Mouse (Mus musculus) liver, adult 2 months (tissue): ENCODE results near the gene Polr3c. TPM values are rescaled to one million over a fixed set of nuclear protein-coding genes. Genes with fewer than 3 reads are reported as not detected.

Experiments used
- DNase-seq: peaks from one replicate; pipeline ENCODE4 v3.0.0-alpha.2; 2011; ENCODE audit warnings: low read depth, low spot score; ENCODE audit errors: extremely low read depth
- H3K27ac ChIP-seq: fragments of 200-500 bp; replicated peaks from 2 replicates; pipeline ENCODE4 v1.5.1; 2012; ENCODE audit warnings: low read depth, mild to moderate bottlenecking, control low read depth, inconsistent platforms, low read length; ENCODE audit not compliant: insufficient read depth
- H3K27me3 ChIP-seq: fragments of 200-500 bp; 2 replicates; pipeline ENCODE4 v1.6.1; 2012; ENCODE audit warnings: mild to moderate bottlenecking, moderate library complexity, low read length, inconsistent platforms; ENCODE audit not compliant: control insufficient read depth, insufficient read depth
- H3K36me3 ChIP-seq: fragments of 200-500 bp; 2 replicates; pipeline ENCODE4 v1.6.1; 2012; ENCODE audit warnings: low read length, inconsistent platforms; ENCODE audit not compliant: control insufficient read depth, insufficient read depth
- H3K4me1 ChIP-seq: fragments of 200-500 bp; 2 replicates; pipeline ENCODE4 v1.6.1; 2011; ENCODE audit warnings: low read length; ENCODE audit not compliant: control insufficient read depth, insufficient read depth
- H3K4me3 ChIP-seq: fragments of 200-500 bp; 2 replicates; pipeline ENCODE4 v1.5.1; 2011; ENCODE audit warnings: low read depth, mild to moderate bottlenecking, control low read depth, low read length, moderate library complexity; ENCODE audit not compliant: insufficient read depth
- H3K79me2 ChIP-seq: fragments of 200-500 bp; 2 replicates; pipeline ENCODE4 v1.6.1; 2012; ENCODE audit warnings: inconsistent platforms, mild to moderate bottlenecking, low read length, moderate library complexity; ENCODE audit not compliant: control insufficient read depth, insufficient read depth
- H3K9ac ChIP-seq: fragments of 200-500 bp; 2 replicates; pipeline ENCODE4 v1.6.1; 2012; ENCODE audit warnings: low read depth, mild to moderate bottlenecking, control low read depth, inconsistent platforms, low read length
- CTCF ChIP-seq: fragments of 200-500 bp; IDR thresholded peaks from 2 replicates; pipeline ENCODE4 v1.5.1; 2011; ENCODE audit warnings: low read depth, low read length, control low read depth
- POLR2A ChIP-seq: fragments of 200-500 bp; IDR thresholded peaks from 2 replicates; pipeline ENCODE4 v1.6.1; 2011; ENCODE audit warnings: low read length, control low read depth; ENCODE audit not compliant: insufficient read depth; ENCODE audit errors: extremely low read depth
- WGBS: fragments of 180-500 bp; shearing (Covaris S2); methylation state at CpG from one replicate; pipeline ENCODE4 v1.1.7; 2018; 5-methylcytosine and 5-hydroxymethylcytosine counted together
- polyA plus RNA-seq: library from polyadenylated mRNA; depleted of rRNA; stranded (reverse); fragments of >200 nt; gene quantifications from 2 replicates; pipeline ENCODE4 v1.2.3, GENCODE M21; 2012
- total RNA-seq: library from RNA; depleted of rRNA; stranded (reverse); fragments of >200 nt; gene quantifications from 2 replicates; pipeline ENCODE4 v1.2.3, GENCODE M21; 2014

Polr3c gene
- total and polyA plus RNA-seq, 2 experiments, result 6.5 to 19.1 TPM

GRCm38 (mm10) chr3:96679159-96679674, 48.2 kb downstream of the Polr3c start:
- Histone ChIP-seq H3K27ac (no peak overlapping the region), H3K79me2 (no peaks in the 10 kb centered on the region), H3K4me1 (no peaks in the 10 kb centered on the region), H3K4me3 (no peak overlapping the region), H3K27me3 (peaks cover 5% of the 10 kb centered on the region; the same call in 1 of the 2 replicates), H3K9ac (no peak overlapping the region), H3K36me3 (no peaks in the 10 kb centered on the region)
- 51% methylated on average over 5 of the region's 5 CpGs for WGBS
- TF ChIP-seq POLR2A (no peak), CTCF (no peak)
- DNase-seq, result no peak

- TF ChIP-seq CTCF (no peak), POLR2A (no peak)
- Histone ChIP-seq H3K36me3 (no peaks in the 10 kb centered on the region), H3K9ac (no peak overlapping the region), H3K4me3 (no peak overlapping the region), H3K27ac (no peak overlapping the region), H3K27me3 (peaks cover 5% of the 10 kb centered on the region; the same call in 1 of the 2 replicates), H3K79me2 (no peaks in the 10 kb centered on the region), H3K4me1 (no peaks in the 10 kb centered on the region)
- DNase-seq, result no peak
- 79% methylated on average over 7 of the region's 7 CpGs for WGBS
Observed at GRCm38 (mm10) chr3:96678456-96678855, 49.0 kb downstream of the Polr3c start.

GRCm38 (mm10) chr3:96675690-96676089, 51.7 kb downstream of the Polr3c start:
- Histone ChIP-seq H3K4me1 (no peaks in the 10 kb centered on the region), H3K4me3 (no peak overlapping the region), H3K27me3 (peaks cover 2% of the 10 kb centered on the region; the same call in 1 of the 2 replicates), H3K27ac (no peak overlapping the region), H3K9ac (no peak overlapping the region), H3K79me2 (no peaks in the 10 kb centered on the region), H3K36me3 (no peaks in the 10 kb centered on the region)
- no peak for DNase-seq
- WGBS, result 74% methylated on average over 3 of the region's 3 CpGs
- no peak for TF ChIP-seq CTCF
- no peak for TF ChIP-seq POLR2A

GRCm38 (mm10) chr3:96675171-96675570, 52.3 kb downstream of the Polr3c start:
- WGBS, result 86% methylated on average over 3 of the region's 3 CpGs

GRCm38 (mm10) chr3:96674442-96674841, 53.0 kb downstream of the Polr3c start:
- Histone ChIP-seq H3K79me2 (no peaks in the 10 kb centered on the region), H3K27me3 (peaks cover under 1% of the 10 kb centered on the region; the same call in 1 of the 2 replicates), H3K9ac (no peak overlapping the region), H3K4me1 (no peaks in the 10 kb centered on the region), H3K27ac (no peak overlapping the region), H3K36me3 (no peaks in the 10 kb centered on the region), H3K4me3 (no peak overlapping the region)
- WGBS, result 81% methylated on average over 8 of the region's 8 CpGs
- DNase-seq, result no peak
- TF ChIP-seq CTCF, result no peak
- no peak for TF ChIP-seq POLR2A

More at GRCm38 (mm10) chr3:96675171-96675570, 52.3 kb downstream of the Polr3c start:
- H3K79me2 ChIP-seq, result no peaks in the 10 kb centered on the region
- no peak overlapping the region for H3K4me3 ChIP-seq
- TF ChIP-seq POLR2A (no peak), CTCF (no peak)
- H3K36me3 ChIP-seq, result no peaks in the 10 kb centered on the region
- H3K4me1 ChIP-seq, result no peaks in the 10 kb centered on the region
- no peak overlapping the region for H3K9ac ChIP-seq
- no peak for DNase-seq
- no peak overlapping the region for H3K27ac ChIP-seq
- peaks cover 2% of the 10 kb centered on the region; the same call in 1 of the 2 replicates for H3K27me3 ChIP-seq

GRCm38 (mm10) chr3:96673514-96673913, 53.9 kb downstream of the Polr3c start:
- Histone ChIP-seq H3K79me2 (no peaks in the 10 kb centered on the region), H3K4me1 (no peaks in the 10 kb centered on the region), H3K36me3 (no peaks in the 10 kb centered on the region), H3K4me3 (no peak overlapping the region), H3K27me3 (no peaks in the 10 kb centered on the region), H3K9ac (no peak overlapping the region), H3K27ac (no peak overlapping the region)
- TF ChIP-seq CTCF (no peak), POLR2A (no peak)
- 81% methylated on average over 4 of the region's 4 CpGs for WGBS
- no peak for DNase-seq
